Mouse (Mus musculus) hindbrain, embryonic 13.5 days (tissue): ENCODE results near the gene Mboat2. TPM values are rescaled to one million over a fixed set of nuclear protein-coding genes. Genes with fewer than 3 reads are reported as not detected.

Experiments used
- ATAC-seq: fragments of 200-750 bp; cut with Nextera tagmentation; 2 replicates; pipeline ENCODE4 v1.8.0; 2017; ENCODE audit warnings: moderate TSS enrichment; ENCODE audit not compliant: low FRiP score
- H3K27ac ChIP-seq: fragments of 300-500 bp; sonication (generic); 2 replicates; pipeline ENCODE4 v1.5.1; 2015; ENCODE audit warnings: inconsistent platforms, mild to moderate bottlenecking, moderate library complexity
- H3K27me3 ChIP-seq: fragments of 300-500 bp; sonication (generic); 2 replicates; pipeline ENCODE4 v1.6.1; 2015; ENCODE audit warnings: mild to moderate bottlenecking, inconsistent platforms
- H3K36me3 ChIP-seq: fragments of 300-500 bp; sonication (generic); 2 replicates; pipeline ENCODE4 v1.6.1; 2015; ENCODE audit warnings: mild to moderate bottlenecking, inconsistent platforms
- H3K4me1 ChIP-seq: fragments of 300-500 bp; sonication (generic); replicated peaks from 2 replicates; pipeline ENCODE4 v1.6.1; 2015; ENCODE audit warnings: inconsistent platforms
- H3K4me2 ChIP-seq: fragments of 300-500 bp; sonication (generic); 2 replicates; pipeline ENCODE4 v1.6.1; 2015; ENCODE audit warnings: inconsistent platforms, mild to moderate bottlenecking, moderate library complexity
- H3K4me3 ChIP-seq: fragments of 300-500 bp; sonication (generic); 2 replicates; pipeline ENCODE4 v1.5.1; 2015; ENCODE audit warnings: mild to moderate bottlenecking, inconsistent platforms
- H3K9ac ChIP-seq: fragments of 300-500 bp; sonication (generic); 2 replicates; pipeline ENCODE4 v1.6.1; 2015; ENCODE audit warnings: mild to moderate bottlenecking, inconsistent platforms
- H3K9me3 ChIP-seq: fragments of 300-500 bp; sonication (generic); 2 replicates; pipeline ENCODE4 v1.6.1; 2016; ENCODE audit warnings: inconsistent platforms
- WGBS: fragments of 180-500 bp; shearing (Covaris S2); methylation state at CpG from one replicate; pipeline ENCODE4 v1.1.7; 2015; 5-methylcytosine and 5-hydroxymethylcytosine counted together
- polyA plus RNA-seq: library from polyadenylated mRNA; unstranded; fragments of >200 nt; fragmentation: Nextera tagmentation; extraction: Ambion mirVana; gene quantifications from 2 replicates; pipeline ENCODE4 v1.2.1, GENCODE M21; 2015

Mboat2 gene
- polyA plus RNA-seq, 1 experiment from 2014 or later: 82.0 TPM

DNA sequence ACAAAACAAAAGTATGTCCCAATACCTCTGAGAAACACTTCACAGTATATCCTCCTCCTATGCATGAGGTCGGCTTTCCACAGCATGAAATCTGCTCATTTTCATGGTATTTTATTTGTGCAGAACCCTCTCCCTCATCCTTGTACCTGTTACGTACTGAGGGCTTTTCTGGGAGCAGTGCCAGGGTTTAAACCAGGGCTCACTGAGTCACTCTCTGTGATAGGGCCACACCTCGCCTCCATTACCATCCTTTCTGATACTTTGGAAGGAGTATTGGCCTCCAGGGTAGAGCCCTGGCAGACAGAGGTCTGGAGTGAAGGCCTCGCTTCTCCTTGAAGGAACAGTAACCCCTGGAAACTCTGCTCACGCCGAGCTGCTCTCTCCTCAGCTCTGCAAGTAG is 174.7 kb downstream of the Mboat2 start:
- Histone ChIP-seq H3K36me3 (peaks cover 84% of the 10 kb centered on the region), H3K4me2 (no peak overlapping the region), H3K4me1 (no peaks in the 10 kb centered on the region), H3K27me3 (no peaks in the 10 kb centered on the region), H3K9ac (no peak overlapping the region), H3K4me3 (no peak overlapping the region), H3K9me3 (no peaks in the 10 kb centered on the region), H3K27ac (no peak overlapping the region)
- 87% methylated on average over 6 of the region's 6 CpGs for WGBS
- no peak for ATAC-seq

DNA sequence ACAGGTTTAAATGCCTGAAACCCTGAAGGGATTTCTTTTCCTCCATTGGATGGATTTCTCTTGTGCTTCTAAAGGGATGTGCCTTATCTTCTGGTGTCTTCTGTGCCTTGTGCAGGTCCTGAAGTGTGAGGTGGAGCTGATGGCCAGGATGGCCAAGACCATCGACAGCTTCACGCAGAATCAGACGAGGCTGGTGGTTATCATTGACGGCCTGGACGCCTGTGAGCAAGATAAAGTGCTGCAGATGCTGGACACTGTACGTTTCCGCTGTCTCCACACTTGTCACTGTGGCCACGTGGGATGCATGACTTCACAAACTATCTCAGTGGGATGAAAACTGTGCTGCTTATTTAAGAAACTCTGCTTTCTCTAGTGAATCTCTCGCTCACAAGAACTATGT is 179.3 kb downstream of the Mboat2 start:
- WGBS: 94% methylated on average over 9 of the region's 9 CpGs
- no peaks in the 10 kb centered on the region for H3K27me3 ChIP-seq
- H3K9ac ChIP-seq: no peak overlapping the region
- peaks cover 88% of the 10 kb centered on the region for H3K36me3 ChIP-seq
- no peak overlapping the region for H3K4me3 ChIP-seq
- no peak for ATAC-seq
- no peaks in the 10 kb centered on the region for H3K4me1 ChIP-seq
- H3K9me3 ChIP-seq: no peaks in the 10 kb centered on the region
- H3K4me2 ChIP-seq: no peak overlapping the region
- no peak overlapping the region for H3K27ac ChIP-seq

DNA sequence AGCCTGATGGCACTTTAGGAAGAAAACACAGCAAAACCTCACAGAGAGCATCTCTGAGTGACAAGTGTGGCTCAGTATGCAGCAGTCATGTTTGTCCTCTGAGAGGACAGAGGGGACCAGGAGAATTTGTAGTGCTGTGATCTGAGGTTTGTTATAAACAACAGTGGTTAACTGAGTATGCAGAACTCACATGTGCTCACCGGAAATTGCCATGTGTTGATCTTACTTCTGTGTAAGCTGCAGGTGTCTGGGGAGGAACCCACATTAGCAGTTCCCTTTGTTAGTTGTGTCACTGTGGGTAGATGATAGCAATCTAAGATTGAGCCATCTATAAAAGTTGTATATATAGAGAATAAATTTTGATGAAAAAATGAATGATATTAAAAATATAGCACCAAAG is 179.7 kb downstream of the Mboat2 start:
- no peak overlapping the region for H3K4me3 ChIP-seq
- peaks cover 88% of the 10 kb centered on the region for H3K36me3 ChIP-seq
- H3K4me2 ChIP-seq: no peak overlapping the region
- no peak overlapping the region for H3K9ac ChIP-seq
- no peaks in the 10 kb centered on the region for H3K4me1 ChIP-seq
- H3K27ac ChIP-seq: no peak overlapping the region
- no peaks in the 10 kb centered on the region for H3K27me3 ChIP-seq
- WGBS: 94% methylated on average over 1 of the region's 1 CpGs
- no peak for ATAC-seq
- H3K9me3 ChIP-seq: no peaks in the 10 kb centered on the region

DNA sequence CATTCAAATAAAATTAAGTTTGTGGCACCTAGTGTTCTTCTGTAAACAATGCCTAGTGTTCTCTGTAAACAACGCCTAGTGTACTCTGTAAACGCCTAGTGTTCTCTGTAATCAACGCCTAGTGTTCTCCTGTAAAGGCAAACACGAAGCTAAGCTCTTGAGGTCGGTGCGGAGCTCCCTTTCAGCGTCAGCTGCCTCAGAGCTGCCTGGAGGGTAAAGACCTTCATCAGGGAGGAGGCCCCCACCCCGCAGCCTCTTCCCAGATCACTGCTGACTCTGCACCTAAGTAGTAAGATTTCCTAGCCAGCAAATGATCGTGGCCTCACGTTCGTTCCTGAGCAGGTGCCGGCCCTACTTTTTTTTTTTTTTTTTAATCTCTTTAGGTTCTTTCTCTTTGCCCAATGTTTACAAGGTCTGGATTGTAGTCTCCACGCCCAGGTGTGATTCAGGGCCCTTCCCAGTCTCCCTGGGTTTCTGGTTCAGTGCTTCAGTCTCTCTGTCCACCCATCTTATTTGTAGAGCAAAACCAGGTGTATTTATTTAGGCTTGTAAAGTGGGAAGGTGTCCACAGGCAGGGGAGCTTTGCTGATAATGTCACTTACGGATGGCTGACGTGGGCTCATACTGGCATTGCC is 181.2 kb downstream of the Mboat2 start:
- WGBS: 75% methylated on average over 15 of the region's 15 CpGs
- no peak for ATAC-seq
- no peaks in the 10 kb centered on the region for H3K27me3 ChIP-seq
- H3K9me3 ChIP-seq: no peaks in the 10 kb centered on the region
- H3K4me2 ChIP-seq: no peak overlapping the region
- no peak overlapping the region for H3K4me3 ChIP-seq
- no peak overlapping the region for H3K27ac ChIP-seq
- H3K36me3 ChIP-seq: peaks cover 92% of the 10 kb centered on the region
- H3K4me1 ChIP-seq: no peaks in the 10 kb centered on the region
- H3K9ac ChIP-seq: no peak overlapping the region

DNA sequence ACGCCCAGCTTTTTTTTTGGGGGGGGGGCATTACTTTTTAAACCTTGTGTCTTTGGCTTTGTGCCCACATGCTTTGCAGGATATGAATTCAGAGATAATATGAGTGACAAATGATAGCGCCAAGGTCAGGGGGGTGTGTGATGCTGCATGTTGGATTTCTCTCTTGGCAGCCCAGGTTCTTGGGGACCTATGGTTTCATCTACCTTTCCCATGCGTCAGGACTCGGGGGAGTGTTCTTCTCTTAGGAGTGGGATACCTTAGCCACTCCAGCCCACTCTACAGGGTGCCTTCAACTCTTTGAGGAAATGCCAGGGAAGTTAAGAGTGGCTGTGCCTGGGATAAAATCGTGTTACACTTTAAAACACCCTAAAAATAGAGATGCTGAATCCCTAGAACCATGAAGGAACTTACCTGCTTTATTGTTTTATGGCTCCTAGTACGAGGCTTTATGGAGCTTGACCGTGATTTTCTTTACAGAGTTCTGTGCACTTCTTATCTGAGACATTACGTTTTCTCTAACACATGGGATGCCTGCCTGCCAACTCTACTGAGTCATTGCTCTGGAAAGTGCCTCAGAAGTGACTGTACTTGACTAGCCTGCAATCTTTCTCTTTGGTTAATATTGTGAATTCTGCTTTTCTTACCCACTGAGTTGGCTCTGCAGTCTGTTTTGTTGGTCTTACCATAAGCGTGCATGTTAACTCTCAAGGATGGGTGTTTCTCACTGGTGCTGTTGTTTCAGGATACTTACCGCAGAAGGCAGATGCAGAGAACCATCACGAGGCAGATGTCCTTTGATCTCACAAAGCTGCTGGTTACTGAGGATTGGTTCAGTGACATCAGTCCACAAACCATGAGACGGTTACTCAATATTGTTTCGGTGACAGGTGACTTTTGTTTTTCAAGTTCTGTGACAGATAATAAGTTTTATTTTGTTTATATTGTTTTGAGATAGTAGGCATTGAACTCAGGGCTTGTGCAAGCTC is 182.2 kb downstream of the Mboat2 start:
- Histone ChIP-seq H3K27me3 (no peaks in the 10 kb centered on the region), H3K9ac (no peak overlapping the region), H3K36me3 (peaks cover 91% of the 10 kb centered on the region), H3K27ac (no peak overlapping the region), H3K4me1 (no peaks in the 10 kb centered on the region), H3K9me3 (no peaks in the 10 kb centered on the region), H3K4me3 (no peak overlapping the region), H3K4me2 (no peak overlapping the region)
- ATAC-seq: no peak
- 93% methylated on average over 13 of the region's 13 CpGs for WGBS

Other genes with a start within 250 kb of the Mboat2 start
- 15.9 and 17.6 TPM in 2 replicates for gene Klf11, start 179.6 kb upstream of the Mboat2 start, polyA plus RNA-seq
- 0.56 and 1.6 TPM in 2 replicates for gene Cys1, start 149.1 kb upstream of the Mboat2 start, polyA plus RNA-seq
- gene Rrm2, start 122.6 kb upstream of the Mboat2 start, polyA plus RNA-seq: 71.9 and 90.1 TPM in 2 replicates
- 121 and 126 TPM in 2 replicates for gene Kidins220, start 144.0 kb downstream of the Mboat2 start, polyA plus RNA-seq